Mouse (Mus musculus) kidney, postnatal 0 days (tissue): Measurements from ENCODE around the gene Harbi1. TPM values are rescaled to one million over a fixed set of nuclear protein-coding genes. Genes with fewer than 3 reads are reported as not detected.

Experiments used
- ATAC-seq: fragments of 200-750 bp; cut with Nextera tagmentation; replicated peaks from 2 replicates; pipeline ENCODE4 v1.8.0; 2017; ENCODE audit warnings: low read depth, moderate number of reproducible peaks, moderate TSS enrichment, moderate library complexity; ENCODE audit not compliant: low FRiP score
- DNase-seq: peaks from one replicate; pipeline ENCODE4 v3.0.0-alpha.2; 2016; ENCODE audit warnings: low spot score
- H3K27ac ChIP-seq: fragments of 300-500 bp; sonication (generic); 2 replicates; pipeline ENCODE4 v1.5.1; 2014; ENCODE audit warnings: mild to moderate bottlenecking
- H3K27me3 ChIP-seq: fragments of 300-500 bp; sonication (generic); 2 replicates; pipeline ENCODE4 v1.6.1; 2014; ENCODE audit warnings: low read length, mixed read lengths; ENCODE audit not compliant: insufficient read depth
- H3K36me3 ChIP-seq: fragments of 300-500 bp; sonication (generic); 2 replicates; pipeline ENCODE4 v1.6.1; 2014; ENCODE audit warnings: low read length, mixed read lengths; ENCODE audit not compliant: insufficient read depth
- H3K4me1 ChIP-seq: fragments of 300-500 bp; sonication (generic); replicated peaks from 2 replicates; pipeline ENCODE4 v1.6.1; 2014; ENCODE audit warnings: antibody characterized with exemption, low read length, mixed read lengths; ENCODE audit not compliant: insufficient read depth
- H3K4me2 ChIP-seq: fragments of 300-500 bp; sonication (generic); 2 replicates; pipeline ENCODE4 v1.6.1; 2014; ENCODE audit warnings: mild to moderate bottlenecking, low read length, moderate library complexity, mixed read lengths
- H3K4me3 ChIP-seq: fragments of 300-500 bp; sonication (generic); replicated peaks from 2 replicates; pipeline ENCODE4 v1.5.1; 2014; ENCODE audit warnings: low read depth, low read length
- H3K9ac ChIP-seq: fragments of 300-500 bp; sonication (generic); 2 replicates; pipeline ENCODE4 v1.6.1; 2014; ENCODE audit warnings: low read depth, low read length
- H3K9me3 ChIP-seq: fragments of 300-500 bp; sonication (generic); replicated peaks from 2 replicates; pipeline ENCODE4 v1.6.1; 2016; ENCODE audit warnings: low read length, inconsistent platforms, mixed read lengths
- CTCF ChIP-seq: IDR thresholded peaks from 2 replicates; pipeline ENCODE4 v1.5.1; 2016; ENCODE audit warnings: antibody characterized with exemption, low read depth, mild to moderate bottlenecking, moderate library complexity
- WGBS: fragments of 180-500 bp; shearing (Covaris S2); extraction: QIAGEN DNeasy Blood & Tissue Kit; methylation state at CpG from one replicate; pipeline ENCODE4 v1.1.7; 2014; 5-methylcytosine and 5-hydroxymethylcytosine counted together
- polyA plus RNA-seq: library from polyadenylated mRNA; unstranded; fragments of >200 nt; fragmentation: Nextera tagmentation; extraction: Ambion mirVana; gene quantifications from 2 replicates; pipeline ENCODE4 v1.2.1, GENCODE M21; 2015

The Harbi1 gene
- polyA plus RNA-seq, 1 experiment from 2014 or later: 16.1 TPM

DNA sequence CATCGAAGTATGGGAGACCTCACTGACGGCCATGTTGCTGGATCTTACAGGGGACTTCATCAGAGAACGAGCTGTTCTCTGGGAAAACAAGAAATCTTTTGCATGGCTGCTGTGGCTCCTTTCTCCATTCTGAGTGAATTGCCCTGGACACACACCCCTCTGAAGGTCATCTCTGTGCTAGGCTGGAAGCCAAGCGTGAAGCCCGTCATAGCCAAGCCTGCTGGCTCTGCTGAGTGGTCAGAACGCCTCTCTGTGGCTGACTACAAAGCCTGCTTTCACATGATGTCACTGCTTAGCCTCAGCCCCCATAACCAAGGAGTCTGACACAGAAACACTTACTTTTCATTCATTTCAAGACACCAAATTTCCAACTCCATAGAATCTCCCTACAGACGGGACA, 21.2 kb upstream of the Harbi1 start:
- H3K4me2 ChIP-seq: no peak overlapping the region
- no peaks in the 10 kb centered on the region for H3K27me3 ChIP-seq
- ATAC-seq (no peak; the same call in 1 of the 2 replicates), DNase-seq (no peak)
- no peak for TF ChIP-seq CTCF
- H3K36me3 ChIP-seq: peaks cover 22% of the 10 kb centered on the region; the same call in 1 of the 2 replicates
- WGBS: 78% methylated on average over 7 of the region's 7 CpGs
- H3K9me3 ChIP-seq: no peaks in the 10 kb centered on the region
- no peaks in the 10 kb centered on the region for H3K4me1 ChIP-seq
- no peak overlapping the region for H3K4me3 ChIP-seq
- H3K27ac ChIP-seq: no peak overlapping the region
- no peak overlapping the region for H3K9ac ChIP-seq

DNA sequence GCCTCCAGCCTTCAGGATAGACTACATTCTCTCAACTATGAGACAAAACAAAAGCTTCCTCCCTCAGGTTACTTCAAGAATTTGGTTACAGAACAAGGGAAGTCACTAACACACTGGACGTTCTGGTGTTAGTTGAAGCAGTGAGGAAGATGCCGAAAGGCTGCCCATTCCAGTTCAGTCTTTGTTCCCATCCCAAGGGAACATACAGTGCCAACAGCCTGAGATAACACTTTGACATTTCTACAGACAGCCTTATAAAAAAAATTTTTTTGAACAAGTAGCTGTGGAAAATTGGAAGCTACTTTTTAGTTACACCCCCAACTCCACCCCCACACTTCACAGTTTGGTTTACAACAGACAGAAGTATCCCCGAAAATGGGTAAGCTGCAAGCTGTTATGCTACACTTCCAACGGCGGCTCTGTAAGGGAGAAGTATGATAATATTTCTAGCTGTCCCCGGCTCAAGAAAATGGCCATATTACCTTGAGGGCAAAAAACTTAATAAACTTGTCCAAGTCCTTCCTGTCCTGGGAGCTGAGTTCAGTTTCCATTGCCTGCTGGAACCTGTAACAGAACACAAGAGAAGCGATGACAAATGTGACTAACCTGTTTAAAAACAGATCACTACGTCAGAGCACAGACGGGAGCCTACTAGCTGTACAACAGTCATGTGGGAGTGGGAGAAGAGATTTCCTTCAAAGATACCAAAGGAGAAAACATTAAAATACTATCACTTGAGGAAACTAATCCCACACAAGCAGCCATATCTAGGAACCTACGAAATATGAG, 15.0 kb upstream of the Harbi1 start:
- no peak overlapping the region for H3K9ac ChIP-seq
- ATAC-seq (no peak), DNase-seq (no peak)
- H3K27me3 ChIP-seq: no peaks in the 10 kb centered on the region
- H3K4me2 ChIP-seq: no peak overlapping the region
- no peak overlapping the region for H3K4me3 ChIP-seq
- no peak for TF ChIP-seq CTCF
- 86% methylated on average over 10 of the region's 10 CpGs for WGBS
- 0 out of 2 replicates have a peak, but pooled peaks cover 6% of the 10 kb centered on the region for H3K36me3 ChIP-seq
- no peaks in the 10 kb centered on the region for H3K9me3 ChIP-seq
- no peak overlapping the region for H3K27ac ChIP-seq
- H3K4me1 ChIP-seq: no peaks in the 10 kb centered on the region

DNA sequence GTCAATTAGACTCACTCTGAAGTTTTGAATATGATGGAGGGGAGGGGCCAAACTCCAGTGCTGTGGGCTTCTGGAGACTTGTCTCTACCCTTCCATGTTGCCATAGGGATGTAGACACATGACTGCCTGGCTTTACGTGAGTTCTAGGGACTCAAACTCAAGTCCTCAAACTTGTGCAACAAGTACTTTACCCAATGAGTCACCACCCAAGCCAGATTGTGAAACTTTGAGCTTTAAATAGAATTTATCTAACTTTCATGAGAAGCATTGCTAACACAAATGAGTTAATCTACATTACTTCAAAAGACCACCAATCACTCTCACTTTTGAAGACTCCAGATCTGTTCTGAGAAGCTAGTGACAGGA, 14.4 kb upstream of the Harbi1 start:
- no peak overlapping the region for H3K27ac ChIP-seq
- 0 out of 2 replicates have a peak, but pooled peaks cover 6% of the 10 kb centered on the region for H3K36me3 ChIP-seq
- TF ChIP-seq CTCF: no peak
- H3K9me3 ChIP-seq: no peaks in the 10 kb centered on the region
- H3K27me3 ChIP-seq: no peaks in the 10 kb centered on the region
- no peak for DNase-seq
- H3K9ac ChIP-seq: no peak overlapping the region
- no peak overlapping the region for H3K4me2 ChIP-seq
- H3K4me1 ChIP-seq: no peaks in the 10 kb centered on the region
- WGBS: 79% methylated on average over 1 of the region's 1 CpGs
- H3K4me3 ChIP-seq: no peak overlapping the region
- no peak for ATAC-seq

DNA sequence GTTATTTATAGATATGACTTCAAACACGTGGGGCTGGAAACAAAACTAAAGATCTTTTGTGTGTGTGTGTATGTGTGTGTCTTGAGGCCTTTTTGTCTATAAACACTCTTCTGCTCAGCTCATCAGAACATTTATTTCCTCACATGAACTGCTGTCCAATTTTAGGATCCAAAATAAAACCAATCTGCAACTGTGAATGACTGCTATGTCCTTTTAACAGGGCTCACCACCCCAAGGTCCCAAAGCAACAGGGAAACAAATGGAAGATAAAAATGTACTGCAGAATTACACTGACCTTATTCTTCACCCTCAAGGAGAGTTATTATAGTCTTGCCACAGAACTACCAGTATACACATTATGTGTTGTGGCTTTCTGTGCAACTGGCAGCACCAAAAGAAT, 11.4 kb upstream of the Harbi1 start:
- TF ChIP-seq CTCF: no peak
- no peak for DNase-seq
- no peak overlapping the region for H3K9ac ChIP-seq

DNA sequence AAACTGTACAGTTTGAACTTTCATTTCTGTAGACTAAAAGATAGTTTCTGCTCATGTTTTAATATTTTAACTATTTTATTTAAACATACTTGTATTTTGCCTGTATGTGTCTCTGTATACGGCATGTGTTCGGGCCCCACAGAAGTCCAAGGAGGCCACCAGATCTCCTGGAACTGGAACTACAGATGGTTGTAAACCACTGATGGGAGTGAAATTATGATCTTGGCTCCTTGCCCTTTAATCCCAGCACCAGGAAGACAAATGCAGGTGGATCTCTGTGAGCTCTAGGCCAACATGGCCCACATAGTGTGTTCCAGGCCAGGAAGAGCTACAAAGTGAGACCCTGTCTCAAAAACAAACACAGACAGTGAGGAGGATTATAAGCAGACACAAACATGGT, 9.3 kb upstream of the Harbi1 start:
- no peak for TF ChIP-seq CTCF
- no peak overlapping the region for H3K4me3 ChIP-seq
- no peak overlapping the region for H3K27ac ChIP-seq
- no peaks in the 10 kb centered on the region for H3K27me3 ChIP-seq
- no peak for ATAC-seq
- H3K36me3 ChIP-seq: no peaks in the 10 kb centered on the region
- H3K9me3 ChIP-seq: no peaks in the 10 kb centered on the region
- no peak overlapping the region for H3K9ac ChIP-seq
- H3K4me1 ChIP-seq: no peaks in the 10 kb centered on the region
- 87% methylated on average over 2 of the region's 2 CpGs for WGBS
- DNase-seq: no peak
- H3K4me2 ChIP-seq: no peak overlapping the region

More for the DNA sequence above, 11.4 kb upstream of the Harbi1 start:
- ATAC-seq: no peak
- H3K36me3 ChIP-seq: 0 out of 2 replicates have a peak, but pooled peaks cover 6% of the 10 kb centered on the region
- 71% methylated on average over 1 of the region's 1 CpGs for WGBS
- H3K9me3 ChIP-seq: no peaks in the 10 kb centered on the region
- no peak overlapping the region for H3K4me3 ChIP-seq
- no peak overlapping the region for H3K27ac ChIP-seq
- no peaks in the 10 kb centered on the region for H3K27me3 ChIP-seq
- no peak overlapping the region for H3K4me2 ChIP-seq
- no peaks in the 10 kb centered on the region for H3K4me1 ChIP-seq

DNA sequence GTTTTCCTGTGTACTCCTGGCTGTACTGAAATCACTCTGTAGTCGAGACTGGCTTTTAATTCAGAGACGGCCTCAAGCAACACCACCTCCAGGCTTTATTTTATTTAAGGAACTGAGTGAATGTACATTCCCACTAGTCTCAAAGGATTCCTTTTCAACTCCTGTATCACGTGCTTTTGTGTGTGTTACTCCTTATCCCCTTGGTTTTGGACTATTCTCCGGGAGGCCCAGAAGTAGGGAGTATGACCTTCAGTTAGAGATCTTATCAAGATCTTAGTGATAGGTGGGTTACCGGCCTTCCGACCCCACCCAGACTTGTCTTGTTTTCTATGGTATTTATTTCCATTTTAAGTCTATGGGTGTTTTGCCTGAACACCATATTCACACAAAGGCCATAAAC, 4.9 kb upstream of the Harbi1 start:
- no peaks in the 10 kb centered on the region for H3K9me3 ChIP-seq
- no peak overlapping the region for H3K4me2 ChIP-seq
- H3K4me3 ChIP-seq: no peak overlapping the region
- no peak for ATAC-seq
- H3K9ac ChIP-seq: no peak overlapping the region
- no peaks in the 10 kb centered on the region for H3K36me3 ChIP-seq
- no peaks in the 10 kb centered on the region for H3K27me3 ChIP-seq
- 84% methylated on average over 6 of the region's 6 CpGs for WGBS
- no peak for TF ChIP-seq CTCF
- H3K4me1 ChIP-seq: peaks cover 6% of the 10 kb centered on the region; the same call in 1 of the 2 replicates
- H3K27ac ChIP-seq: no peak overlapping the region
- DNase-seq: no peak

DNA sequence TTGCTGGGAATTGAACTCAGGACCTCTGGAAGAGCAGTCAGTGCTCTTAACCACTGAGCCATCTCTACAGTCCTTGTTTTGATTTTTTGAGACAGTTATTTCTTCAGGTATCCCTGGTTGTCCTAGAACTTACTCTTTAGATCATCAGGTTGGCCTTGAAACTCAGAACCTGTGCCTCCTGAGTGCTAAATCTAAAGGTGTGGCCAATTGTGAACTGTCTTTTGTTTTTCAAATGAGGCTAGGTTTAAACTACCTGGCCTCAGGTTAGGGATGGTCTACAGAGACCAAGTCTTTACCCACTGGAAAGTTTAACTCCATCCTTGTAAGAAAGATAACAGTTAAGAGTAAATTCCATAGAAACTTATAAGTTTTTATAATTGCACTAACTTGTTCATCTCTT, 4.2 kb upstream of the Harbi1 start:
- no peak overlapping the region for H3K4me2 ChIP-seq

More for the DNA sequence above, 4.2 kb upstream of the Harbi1 start:
- Histone ChIP-seq H3K27me3 (no peaks in the 10 kb centered on the region), H3K9ac (no peak overlapping the region), H3K9me3 (no peaks in the 10 kb centered on the region), H3K4me1 (peaks cover 6% of the 10 kb centered on the region; the same call in 1 of the 2 replicates), H3K36me3 (no peaks in the 10 kb centered on the region), H3K4me3 (no peak overlapping the region), H3K27ac (no peak overlapping the region)
- DNase-seq (no peak), ATAC-seq (no peak)
- no peak for TF ChIP-seq CTCF
